Mouse (Mus musculus) lung, adult 2 months (tissue): ENCODE measurements around the gene Pxk. TPM values are rescaled to one million over a fixed set of nuclear protein-coding genes. Genes with fewer than 3 reads are reported as not detected.

Experiments used
- DNase-seq: peaks from one replicate; pipeline ENCODE4 v3.0.0; 2022
- H3K4me1 ChIP-seq: fragments of 200-500 bp; 2 replicates; pipeline ENCODE4 v1.6.1; 2011; ENCODE audit warnings: low read length; ENCODE audit not compliant: control insufficient read depth, insufficient read depth
- H3K4me3 ChIP-seq: fragments of 200-500 bp; replicated peaks from 2 replicates; pipeline ENCODE3; 2011; ENCODE audit warnings: low read depth, mild to moderate bottlenecking, control low read depth, low read length; ENCODE audit errors: extremely low read depth
- CTCF ChIP-seq: fragments of 200-500 bp; IDR thresholded peaks from 2 replicates; pipeline ENCODE4 v1.5.1; 2011; ENCODE audit warnings: mild to moderate bottlenecking, low read length, control low read depth; ENCODE audit not compliant: insufficient read depth
- POLR2A ChIP-seq: fragments of 200-500 bp; IDR thresholded peaks from 2 replicates; pipeline ENCODE4 v1.6.1; 2011; ENCODE audit warnings: low read depth, mild to moderate bottlenecking, control low read depth, low read length, borderline replicate concordance; ENCODE audit errors: extremely low read depth
- WGBS: fragments of 180-500 bp; shearing (Covaris S2); methylation state at CpG from one replicate; pipeline ENCODE4 v1.1.7; 2018; 5-methylcytosine and 5-hydroxymethylcytosine counted together
- polyA plus RNA-seq: library from polyadenylated mRNA; depleted of rRNA; stranded (reverse); fragments of >200 nt; gene quantifications from 2 replicates; pipeline ENCODE4 v1.2.3, GENCODE M21; 2012

The Pxk gene
- polyA plus RNA-seq, 1 experiment, result 28.3 TPM

DNA sequence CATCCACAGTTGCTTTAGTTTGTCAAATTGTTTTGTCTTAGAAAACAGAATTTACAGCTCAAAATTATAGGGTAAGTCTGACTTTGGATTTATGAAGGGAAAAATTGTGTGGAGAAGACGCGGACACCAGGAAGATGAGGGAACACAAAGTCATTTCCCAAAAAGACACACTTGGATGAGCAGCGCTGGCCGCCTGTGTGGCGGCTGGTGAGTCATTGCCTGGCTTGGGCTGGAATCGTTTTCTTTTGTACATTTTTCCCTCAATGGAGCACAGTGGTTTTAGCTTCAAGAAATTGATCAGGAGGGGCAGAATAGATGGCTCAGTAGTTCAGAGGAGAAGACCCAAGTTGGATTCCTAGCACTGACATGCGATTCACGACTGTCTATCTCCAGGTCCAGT is 3.9 kb downstream of the Pxk start:
- TF ChIP-seq CTCF (no peak), POLR2A (no peak)
- no peak overlapping the region for H3K4me3 ChIP-seq
- DNase-seq, result no peak
- 88% methylated on average over 8 of the region's 8 CpGs for WGBS
- H3K4me1 ChIP-seq, result peaks cover 18% of the 10 kb centered on the region

DNA sequence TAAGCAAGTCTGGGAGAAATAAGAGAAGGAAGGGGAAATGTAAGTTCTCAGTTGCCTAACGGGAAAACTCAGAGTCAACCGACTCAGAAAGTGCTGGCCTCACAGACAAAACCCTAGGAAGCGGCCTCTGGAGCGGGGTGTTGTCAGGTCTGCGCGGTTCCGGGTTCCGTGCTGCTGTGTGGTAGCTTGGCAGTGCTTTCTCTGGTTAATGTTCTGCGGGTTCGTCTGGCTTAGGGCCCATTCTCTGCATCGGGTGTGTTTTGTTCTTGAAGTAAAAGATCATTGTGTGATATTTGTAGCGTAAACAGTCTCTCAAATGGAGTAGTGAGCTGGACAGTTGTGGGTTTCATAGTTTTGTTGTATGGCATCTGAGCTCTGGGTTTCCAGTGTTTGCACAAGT is 4.7 kb downstream of the Pxk start:
- no peak for TF ChIP-seq CTCF
- no peak for TF ChIP-seq POLR2A
- 48% methylated on average over 12 of the region's 12 CpGs for WGBS
- no peak for DNase-seq
- H3K4me3 ChIP-seq, result no peak overlapping the region
- peaks cover 18% of the 10 kb centered on the region for H3K4me1 ChIP-seq

DNA sequence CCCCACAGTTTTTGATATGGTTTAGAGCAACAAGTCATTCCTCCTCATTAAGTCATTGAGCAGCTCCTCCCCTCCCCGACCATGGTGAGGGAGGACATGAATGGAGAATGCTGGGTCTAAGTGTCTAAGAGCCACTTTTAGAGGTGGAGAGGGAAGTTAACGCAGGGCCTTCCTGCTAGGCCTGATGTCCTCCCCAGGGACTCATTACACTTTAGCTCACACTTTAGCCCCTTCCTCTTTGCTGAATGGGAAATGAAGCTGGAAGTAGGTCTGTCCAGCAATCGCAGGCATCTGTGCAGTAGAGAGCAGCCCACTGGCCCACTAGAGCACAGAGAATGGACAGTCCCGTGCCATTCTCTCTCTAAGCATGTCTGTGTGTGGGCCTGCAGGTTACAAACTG is 10.0 kb downstream of the Pxk start:
- TF ChIP-seq CTCF (no peak), POLR2A (no peak)
- no peak overlapping the region for H3K4me3 ChIP-seq
- no peak for DNase-seq
- WGBS, result 65% methylated on average over 4 of the region's 4 CpGs
- H3K4me1 ChIP-seq, result peaks cover 6% of the 10 kb centered on the region

DNA sequence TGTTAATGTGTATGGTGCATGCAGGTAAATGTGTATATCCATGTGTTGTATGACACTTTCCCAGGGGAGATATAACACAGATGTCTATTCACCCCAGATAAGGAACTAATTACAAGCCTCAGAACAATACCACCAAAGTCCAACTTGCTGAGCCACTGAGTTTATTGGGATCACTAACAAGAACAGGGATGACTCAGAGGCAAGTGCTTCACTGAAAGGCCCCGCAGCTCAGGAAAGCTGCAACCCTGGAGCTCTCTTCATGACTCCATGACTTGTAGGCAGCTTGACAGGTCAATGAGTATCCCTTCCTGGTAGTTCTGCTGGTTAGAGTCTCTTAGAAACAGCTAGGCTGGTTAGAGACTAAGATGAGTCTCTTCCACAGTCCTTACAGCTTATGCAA is 11.0 kb downstream of the Pxk start:
- no peak overlapping the region for H3K4me3 ChIP-seq
- TF ChIP-seq CTCF (no peak), POLR2A (no peak)
- WGBS, result 91% methylated on average over 1 of the region's 1 CpGs
- DNase-seq, result no peak
- H3K4me1 ChIP-seq, result peaks cover 2% of the 10 kb centered on the region

DNA sequence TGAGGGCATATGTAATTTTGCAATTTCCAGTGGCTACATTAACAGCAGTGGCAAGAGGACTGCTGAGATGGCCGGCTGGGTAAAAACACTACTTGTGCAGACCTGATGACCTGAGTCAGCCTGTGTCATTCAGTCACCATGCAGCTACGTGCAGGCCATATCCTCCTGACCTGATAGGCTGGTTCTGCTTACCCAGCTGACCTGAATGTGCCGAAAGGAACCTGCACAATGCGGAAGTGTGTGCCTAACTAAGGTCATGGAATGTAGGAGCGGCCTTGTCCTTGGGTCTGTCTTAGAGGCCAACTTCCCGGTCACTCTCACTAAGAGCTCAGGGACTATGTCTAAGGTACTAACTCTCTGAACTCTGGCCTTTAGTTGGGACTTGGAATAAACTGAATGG is 13.5 kb downstream of the Pxk start:
- WGBS, result 73% methylated on average over 6 of the region's 6 CpGs
- TF ChIP-seq POLR2A, result no peak
- TF ChIP-seq CTCF, result no peak
- H3K4me3 ChIP-seq, result no peak overlapping the region
- DNase-seq, result no peak
- peaks cover 3% of the 10 kb centered on the region; the same call in 1 of the 2 replicates for H3K4me1 ChIP-seq

DNA sequence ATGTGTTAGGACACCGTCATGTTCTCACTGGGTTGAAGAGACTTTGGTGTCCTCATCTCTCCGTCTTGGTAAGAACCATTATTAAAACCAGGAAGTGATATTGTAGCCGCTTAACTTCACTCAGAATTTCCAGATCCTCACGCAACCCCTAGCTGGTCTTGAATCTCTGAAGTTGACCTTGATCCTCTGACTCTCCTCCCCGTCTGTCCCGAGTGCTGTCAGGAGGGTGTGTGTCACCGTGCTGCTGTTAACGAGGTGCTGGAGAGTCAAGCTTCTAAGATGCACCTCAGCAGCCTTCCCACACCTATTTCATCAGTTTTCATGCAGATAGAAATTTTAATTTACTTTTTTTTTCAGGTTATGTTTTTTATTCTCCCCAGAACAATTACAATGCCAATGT is 14.0 kb downstream of the Pxk start:
- no peak for DNase-seq
- WGBS, result 81% methylated on average over 8 of the region's 8 CpGs
- TF ChIP-seq POLR2A (no peak), CTCF (no peak)

DNA sequence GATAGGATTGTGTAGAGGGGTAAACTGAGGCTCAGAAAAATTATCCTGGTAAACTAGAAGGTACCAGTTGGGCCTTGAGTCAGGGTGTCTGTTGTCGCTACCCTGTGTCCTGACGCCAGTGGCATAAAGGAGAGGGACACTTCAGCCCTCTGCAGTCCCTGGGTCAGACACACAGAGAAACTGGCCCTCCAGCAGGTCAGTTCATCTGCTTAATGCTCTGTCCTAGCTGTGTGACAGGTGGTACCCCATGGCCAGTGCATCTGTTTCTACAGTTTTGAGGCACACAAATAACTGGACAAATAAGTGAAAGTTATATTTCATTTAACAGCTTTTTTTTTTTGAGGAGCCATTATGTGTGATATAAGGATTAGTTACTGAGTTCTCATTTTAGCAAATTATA is 15.6 kb downstream of the Pxk start:
- no peak for TF ChIP-seq POLR2A
- no peak for TF ChIP-seq CTCF
- 93% methylated on average over 2 of the region's 2 CpGs for WGBS
- Histone ChIP-seq H3K4me1 (peaks cover 3% of the 10 kb centered on the region; the same call in 1 of the 2 replicates), H3K4me3 (no peak overlapping the region)
- no peak for DNase-seq

More for the DNA sequence above, 14.0 kb downstream of the Pxk start:
- peaks cover 3% of the 10 kb centered on the region; the same call in 1 of the 2 replicates for H3K4me1 ChIP-seq
- no peak overlapping the region for H3K4me3 ChIP-seq

DNA sequence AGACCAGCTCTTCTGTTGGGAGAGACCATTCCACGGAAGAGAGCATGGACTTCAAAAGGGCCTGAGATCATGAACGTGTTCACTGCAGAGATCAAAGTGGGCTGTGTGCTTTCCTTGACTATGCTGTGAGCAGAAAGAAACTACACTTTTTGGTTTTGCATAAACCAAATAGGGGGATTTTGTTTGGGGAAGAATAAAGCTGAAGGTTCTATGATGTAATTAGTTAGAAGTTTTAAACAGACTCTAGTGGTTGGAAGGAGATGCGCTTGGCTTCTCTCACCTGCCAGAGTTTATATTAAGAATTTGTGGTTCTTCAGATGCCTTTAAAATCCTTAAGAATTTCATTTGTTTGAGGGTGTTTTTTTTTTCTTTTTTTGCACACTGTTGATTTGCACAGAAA is 16.3 kb downstream of the Pxk start:
- DNase-seq, result no peak
- Histone ChIP-seq H3K4me3 (no peak overlapping the region), H3K4me1 (peaks cover 3% of the 10 kb centered on the region; the same call in 1 of the 2 replicates)
- no peak for TF ChIP-seq CTCF
- no peak for TF ChIP-seq POLR2A
- 56% methylated on average over 3 of the region's 3 CpGs for WGBS

DNA sequence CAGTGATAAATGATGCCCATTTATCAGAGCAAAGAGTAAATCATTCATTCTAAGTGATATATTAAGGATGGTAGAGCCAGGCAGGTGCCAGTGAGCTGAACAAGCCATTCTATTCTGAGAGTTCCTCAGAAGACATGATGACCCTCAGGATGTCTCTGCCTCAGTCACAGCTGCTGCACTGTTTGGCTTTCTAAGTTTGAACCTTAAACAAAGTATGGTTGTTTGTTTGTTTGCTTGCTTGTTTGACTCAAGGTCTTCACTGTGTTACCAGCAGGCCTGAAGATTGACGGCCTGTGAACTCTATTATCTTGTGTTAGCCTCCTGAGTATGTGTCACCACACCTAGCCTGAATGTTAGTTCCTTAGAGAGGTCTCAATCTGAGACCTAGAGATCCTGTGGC is 16.7 kb downstream of the Pxk start:
- DNase-seq, result no peak
- Histone ChIP-seq H3K4me3 (no peak overlapping the region), H3K4me1 (peaks cover 3% of the 10 kb centered on the region; the same call in 1 of the 2 replicates)
- TF ChIP-seq CTCF (no peak), POLR2A (no peak)
- WGBS, result 66% methylated on average over 1 of the region's 1 CpGs

DNA sequence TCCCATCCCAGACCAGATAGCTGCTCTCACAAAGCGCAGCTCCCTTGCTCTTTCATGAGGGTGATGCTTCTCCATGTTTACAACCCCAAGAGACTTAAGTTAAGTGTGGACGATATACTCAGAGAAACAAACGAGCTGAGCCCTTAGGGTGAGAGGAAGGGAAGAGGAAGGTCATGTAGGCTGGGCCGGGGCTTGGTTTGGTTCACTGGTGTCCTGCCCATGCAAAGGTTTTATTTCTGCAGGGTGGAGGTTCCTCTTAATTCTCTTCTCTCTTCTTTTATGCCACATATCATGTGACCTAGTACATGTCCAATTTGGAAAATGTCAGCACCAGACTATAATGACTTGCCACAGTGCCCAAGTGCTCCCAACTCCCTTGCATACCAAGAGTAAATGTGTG is 17.8 kb downstream of the Pxk start:
- TF ChIP-seq CTCF (no peak), POLR2A (no peak)
- no peak for DNase-seq
- no peak overlapping the region for H3K4me3 ChIP-seq
- 65% methylated on average over 4 of the region's 4 CpGs for WGBS
- peaks cover 3% of the 10 kb centered on the region; the same call in 1 of the 2 replicates for H3K4me1 ChIP-seq
